Mouse (Mus musculus) lung, postnatal 0 days (tissue): Measurements from ENCODE around the gene Gpr149.

Experiments
- CTCF ChIP-seq: IDR thresholded peaks from 2 replicates; pipeline ENCODE4 v1.5.1; 2016; ENCODE audit warnings: antibody characterized with exemption, mild to moderate bottlenecking
- EP300 ChIP-seq: IDR thresholded peaks from 2 replicates; pipeline ENCODE4 v1.6.1; 2016; ENCODE audit warnings: antibody characterized with exemption, mild to moderate bottlenecking, control low read depth

- TF ChIP-seq CTCF (no peak), EP300 (no peak)
Observed at GRCm38 (mm10) chr3:62604973-62605372, at the start of gene Gpr149.
